Mouse (Mus musculus): ENCODE results near the gene Hsd17b6.

DNA sequence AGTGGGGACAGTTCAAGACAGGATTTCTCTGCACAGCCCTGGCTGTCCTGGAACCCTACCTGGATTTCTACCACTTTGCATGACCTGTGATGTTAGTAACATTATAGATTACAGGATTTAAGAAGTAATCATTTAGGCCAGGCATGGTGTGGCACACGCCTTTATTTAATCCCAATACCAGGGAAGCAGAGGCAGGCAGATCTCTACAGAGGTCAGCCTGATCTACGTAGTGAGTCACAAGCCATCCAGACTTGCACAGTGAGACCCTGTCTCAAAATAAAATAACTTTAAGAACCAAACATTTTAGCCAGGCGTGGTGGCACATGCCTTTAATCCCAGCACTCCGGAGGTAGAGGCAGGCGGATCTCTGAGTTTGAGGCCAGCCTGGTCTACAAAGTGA, 14.8 kb upstream of the Hsd17b6 start:
- no peak for TF ChIP-seq CTCF (IDR thresholded peaks at IDR 0.05; ENCODE audit: low read depth)
- TF ChIP-seq EP300 (IDR thresholded peaks at IDR 0.05; ENCODE audit: low read depth) = no peak

All from heart, postnatal 0 days (tissue).